Mouse (Mus musculus): ENCODE results near the gene Pik3cb. TPM values are rescaled to one million over a fixed set of nuclear protein-coding genes. Genes with fewer than 3 reads are reported as not detected.

The Pik3cb gene
- polyA plus RNA-seq (2015; fragmentation: Nextera tagmentation; extraction: Ambion mirVana) = 1.7 and 1.8 TPM in 2 replicates

DNA sequence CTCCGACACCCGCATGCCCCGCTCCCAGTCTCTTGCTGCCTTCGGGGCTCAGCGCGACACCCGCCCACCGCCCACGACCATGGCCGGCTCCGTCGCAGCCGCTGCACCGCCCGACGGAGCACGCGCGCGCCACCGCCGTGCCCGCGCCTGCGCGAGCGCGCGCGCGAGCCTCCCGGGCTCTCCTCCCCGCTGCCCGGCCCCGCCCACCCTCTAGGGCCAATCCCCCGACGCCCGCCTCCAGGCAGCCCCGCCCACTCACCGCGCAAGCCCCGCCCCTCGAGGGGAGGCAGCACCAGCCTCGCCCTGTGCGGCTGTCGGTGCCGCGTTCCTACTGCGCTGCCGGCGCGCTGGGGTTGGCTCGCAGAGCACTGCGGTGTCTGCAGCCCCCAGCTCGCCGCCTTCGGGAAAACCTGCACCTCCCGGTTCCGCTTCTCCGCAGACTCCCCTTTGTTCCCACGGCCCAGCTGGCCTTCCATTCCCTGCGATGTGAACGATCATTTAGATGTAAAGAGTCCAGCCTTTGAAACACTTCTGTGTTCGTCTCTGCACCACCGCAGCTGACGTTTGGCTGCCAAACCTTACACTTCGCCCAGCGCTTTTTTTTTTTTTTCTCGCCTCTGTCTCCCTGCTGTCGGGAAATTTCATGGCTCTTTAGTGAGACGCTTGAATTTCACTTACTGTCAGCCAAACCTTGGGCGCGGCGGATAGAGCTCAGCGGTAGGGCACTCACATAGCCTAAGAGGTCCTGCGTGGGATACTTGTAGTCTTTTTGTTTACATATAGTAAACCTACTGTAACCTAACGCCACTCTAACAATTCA, at the start of gene Pik3cb:
Pik3cb (minus strand) TSS at position 559 of the 820 bp plus-strand sequence.
- peak within 1 kb of the TSS; percentile 87 for H3K4me3 ChIP-seq (ENCODE audit: low read depth, low read length)
- no peaks in the 10 kb centered on the region for H3K27me3 ChIP-seq (ENCODE audit: control insufficient read depth, insufficient read depth, low read depth, low read length)
- no peaks in the 10 kb centered on the region for H3K9me3 ChIP-seq (replicated peaks; ENCODE audit: control insufficient read depth, low read length)
- peak within 1 kb of the TSS; percentile 89 for H3K9ac ChIP-seq (ENCODE audit: low read depth, low read length)
- peaks cover 34% of the 10 kb centered on the region for H3K4me1 ChIP-seq (ENCODE audit: control insufficient read depth, low read depth, low read length)
- no peaks in the 10 kb centered on the region for H3K36me3 ChIP-seq (ENCODE audit: control insufficient read depth, insufficient read depth)
- under 1% methylated on average over 51 of the region's 77 CpGs for WGBS (ENCODE audit: insufficient replicate concordance)
- ATAC-seq (ENCODE audit: low read depth) = peak; percentile 92
- H3K4me2 ChIP-seq (ENCODE audit: low read depth, low read length) = peak within 1 kb of the TSS; percentile 97
- peak within 1 kb of the TSS; percentile 78 for H3K27ac ChIP-seq (ENCODE audit: low read length)

DNA sequence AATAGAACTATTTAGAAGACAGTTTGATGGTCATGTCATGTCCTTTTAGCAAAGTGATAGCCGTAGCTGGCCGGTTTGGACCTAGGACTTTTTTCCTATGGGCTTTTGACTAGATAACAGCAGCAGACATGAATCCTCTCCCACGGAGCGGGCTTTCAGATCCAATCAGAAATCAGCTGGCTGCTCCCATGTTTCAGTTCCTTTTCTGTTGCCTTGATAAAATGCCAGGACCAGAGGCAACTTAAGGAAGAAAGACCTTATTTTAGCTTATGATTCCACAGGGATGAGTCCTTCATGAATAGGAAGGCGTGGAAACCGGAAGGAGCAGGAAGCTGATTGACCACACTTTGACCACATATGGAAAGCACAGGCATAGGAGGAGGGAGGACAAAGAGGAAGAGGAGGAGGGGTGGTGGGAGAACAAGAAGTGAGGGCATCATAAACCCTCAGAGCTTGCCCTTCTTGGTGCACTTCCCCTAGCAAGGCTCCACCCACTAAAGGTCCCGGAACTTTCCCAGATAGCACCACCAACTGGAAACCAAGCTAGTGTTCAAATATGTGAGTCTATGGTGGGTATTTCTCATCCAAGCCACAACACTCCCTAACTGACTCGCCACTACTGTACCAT, 42.7 kb upstream of the Pik3cb start:
- no peaks in the 10 kb centered on the region for H3K9me3 ChIP-seq (replicated peaks; ENCODE audit: control insufficient read depth, low read length)
- H3K36me3 ChIP-seq (ENCODE audit: control insufficient read depth, insufficient read depth) = no peaks in the 10 kb centered on the region
- H3K9ac ChIP-seq (ENCODE audit: low read depth, low read length) = no peak overlapping the region; the same call in 1 of the 2 replicates
- H3K4me2 ChIP-seq (ENCODE audit: low read depth, low read length) = peak overlapping the region; percentile 34
- peaks cover 6% of the 10 kb centered on the region; the same call in 1 of the 2 replicates for H3K4me1 ChIP-seq (ENCODE audit: control insufficient read depth, low read depth, low read length)
- no peaks in the 10 kb centered on the region for H3K27me3 ChIP-seq (ENCODE audit: control insufficient read depth, insufficient read depth, low read depth, low read length)
- H3K27ac ChIP-seq (ENCODE audit: low read length) = peak overlapping the region; percentile 9; the same call in 1 of the 2 replicates
- H3K4me3 ChIP-seq (ENCODE audit: low read depth, low read length) = no peak overlapping the region
- 20% methylated on average over 8 of the region's 8 CpGs for WGBS (ENCODE audit: insufficient replicate concordance)
- ATAC-seq (ENCODE audit: low read depth) = peak; percentile 48

DNA sequence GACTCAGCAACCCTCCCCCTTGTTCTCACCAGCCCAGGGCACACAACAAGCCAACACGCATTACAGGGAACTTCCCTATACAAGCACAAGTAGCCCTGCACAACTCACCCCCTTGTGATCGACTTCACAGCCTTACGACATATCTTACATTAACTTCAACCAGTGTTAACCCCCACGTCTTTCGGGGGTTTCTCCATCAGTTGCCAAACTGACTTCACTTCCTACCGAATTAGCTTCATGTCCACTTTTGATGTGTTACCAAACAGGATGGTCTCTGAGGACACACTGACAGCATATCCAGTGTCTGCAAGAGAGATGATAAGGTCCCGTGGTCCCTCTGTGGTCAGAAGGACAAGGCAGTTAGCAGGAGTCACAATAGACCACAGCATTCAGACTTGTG, 41.7 kb upstream of the Pik3cb start:
- Histone ChIP-seq H3K9me3 (replicated peaks; ENCODE audit: control insufficient read depth, low read length) (no peaks in the 10 kb centered on the region), H3K4me3 (ENCODE audit: low read depth, low read length) (no peak overlapping the region), H3K27me3 (ENCODE audit: control insufficient read depth, insufficient read depth, low read depth, low read length) (no peaks in the 10 kb centered on the region), H3K4me2 (ENCODE audit: low read depth, low read length) (no peak overlapping the region), H3K4me1 (ENCODE audit: control insufficient read depth, low read depth, low read length) (peaks cover 6% of the 10 kb centered on the region; the same call in 1 of the 2 replicates), H3K27ac (ENCODE audit: low read length) (peak overlapping the region; percentile 38; the same call in 1 of the 2 replicates), H3K36me3 (ENCODE audit: control insufficient read depth, insufficient read depth) (no peaks in the 10 kb centered on the region), H3K9ac (ENCODE audit: low read depth, low read length) (no peak overlapping the region)
- WGBS (ENCODE audit: insufficient replicate concordance) = 23% methylated on average over 7 of the region's 7 CpGs
- peak; percentile 68 for ATAC-seq (ENCODE audit: low read depth)

DNA sequence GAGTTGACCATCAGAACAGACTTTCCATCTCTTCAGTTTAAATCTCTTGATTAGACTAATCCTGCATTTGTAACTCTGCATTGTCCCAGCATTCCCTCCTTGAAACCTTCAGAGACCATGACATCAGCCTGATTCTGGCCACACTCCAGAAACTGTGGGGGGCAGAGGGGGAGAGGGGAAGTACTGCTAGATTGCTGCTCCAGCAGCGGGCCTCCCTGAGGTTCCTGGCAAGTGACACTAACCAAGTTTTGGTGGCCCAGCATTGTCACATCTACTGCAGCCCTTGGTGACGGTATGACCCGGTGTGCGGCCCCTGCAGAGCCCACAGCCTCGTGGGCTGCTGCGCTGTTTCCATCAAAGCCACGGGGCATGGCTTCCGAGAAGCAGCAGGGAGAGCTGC, 39.9 kb upstream of the Pik3cb start:
- Histone ChIP-seq H3K4me3 (ENCODE audit: low read depth, low read length) (no peak overlapping the region), H3K27me3 (ENCODE audit: control insufficient read depth, insufficient read depth, low read depth, low read length) (no peaks in the 10 kb centered on the region), H3K4me2 (ENCODE audit: low read depth, low read length) (no peak overlapping the region), H3K9me3 (replicated peaks; ENCODE audit: control insufficient read depth, low read length) (no peaks in the 10 kb centered on the region), H3K4me1 (ENCODE audit: control insufficient read depth, low read depth, low read length) (peaks cover 6% of the 10 kb centered on the region; the same call in 1 of the 2 replicates), H3K36me3 (ENCODE audit: control insufficient read depth, insufficient read depth) (no peaks in the 10 kb centered on the region), H3K27ac (ENCODE audit: low read length) (no peak overlapping the region), H3K9ac (ENCODE audit: low read depth, low read length) (no peak overlapping the region)
- ATAC-seq (ENCODE audit: low read depth) = no peak
- WGBS (ENCODE audit: insufficient replicate concordance) = 38% methylated on average over 8 of the region's 8 CpGs

DNA sequence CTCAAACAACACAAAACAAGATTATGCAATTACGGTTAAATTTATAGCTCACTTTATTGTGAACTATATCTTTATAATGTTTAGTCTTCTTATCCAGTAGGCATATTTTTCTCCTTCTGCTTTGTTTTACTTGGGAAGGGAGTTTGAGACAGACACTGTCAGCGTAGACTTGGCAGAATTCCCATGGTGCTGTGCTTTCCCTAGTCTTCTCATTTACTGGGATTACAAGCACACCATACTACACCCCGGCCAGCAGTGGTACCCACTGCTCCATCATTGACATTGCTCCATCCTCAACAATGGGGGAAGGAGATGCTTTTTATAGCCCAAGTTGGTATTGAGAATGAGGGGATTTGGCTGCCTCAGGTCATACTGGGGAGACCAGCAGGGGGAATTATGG, 38.3 kb upstream of the Pik3cb start:
- no peaks in the 10 kb centered on the region for H3K36me3 ChIP-seq (ENCODE audit: control insufficient read depth, insufficient read depth)
- no peak overlapping the region for H3K27ac ChIP-seq (ENCODE audit: low read length)
- H3K9me3 ChIP-seq (replicated peaks; ENCODE audit: control insufficient read depth, low read length) = no peaks in the 10 kb centered on the region
- H3K27me3 ChIP-seq (ENCODE audit: control insufficient read depth, insufficient read depth, low read depth, low read length) = no peaks in the 10 kb centered on the region
- H3K4me2 ChIP-seq (ENCODE audit: low read depth, low read length) = no peak overlapping the region
- no peak overlapping the region for H3K9ac ChIP-seq (ENCODE audit: low read depth, low read length)
- no peak overlapping the region for H3K4me3 ChIP-seq (ENCODE audit: low read depth, low read length)
- H3K4me1 ChIP-seq (ENCODE audit: control insufficient read depth, low read depth, low read length) = peaks cover 6% of the 10 kb centered on the region; the same call in 1 of the 2 replicates
- ATAC-seq (ENCODE audit: low read depth) = no peak
- 73% methylated on average over 3 of the region's 3 CpGs for WGBS (ENCODE audit: insufficient replicate concordance)

DNA sequence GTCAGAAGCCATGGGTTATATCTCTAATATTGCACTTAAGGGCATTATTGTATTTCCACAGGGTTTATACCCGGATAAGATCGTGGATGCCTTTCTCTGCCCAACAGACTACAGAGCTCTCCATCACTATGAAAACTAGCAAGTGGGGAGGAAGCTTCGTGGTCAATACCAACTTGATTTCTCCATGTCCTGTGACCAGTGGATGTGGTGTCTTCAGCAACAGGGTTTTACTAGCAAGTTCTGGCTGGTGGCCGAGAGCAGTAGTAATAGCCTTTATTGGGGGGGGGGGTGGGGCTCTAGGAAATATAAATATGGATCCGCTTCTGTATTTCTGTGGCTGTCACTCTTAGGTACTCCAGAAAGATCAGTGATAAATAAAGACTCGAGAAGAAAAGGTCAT, 35.4 kb upstream of the Pik3cb start:
- no peaks in the 10 kb centered on the region; the same call in 1 of the 2 replicates for H3K4me1 ChIP-seq (ENCODE audit: control insufficient read depth, low read depth, low read length)
- H3K27ac ChIP-seq (ENCODE audit: low read length) = no peak overlapping the region
- H3K9me3 ChIP-seq (replicated peaks; ENCODE audit: control insufficient read depth, low read length) = no peaks in the 10 kb centered on the region
- H3K27me3 ChIP-seq (ENCODE audit: control insufficient read depth, insufficient read depth, low read depth, low read length) = no peaks in the 10 kb centered on the region
- no peak overlapping the region for H3K4me2 ChIP-seq (ENCODE audit: low read depth, low read length)
- no peak for ATAC-seq (ENCODE audit: low read depth)
- no peak overlapping the region for H3K4me3 ChIP-seq (ENCODE audit: low read depth, low read length)
- H3K9ac ChIP-seq (ENCODE audit: low read depth, low read length) = no peak overlapping the region
- 48% methylated on average over 6 of the region's 6 CpGs for WGBS (ENCODE audit: insufficient replicate concordance)
- no peaks in the 10 kb centered on the region for H3K36me3 ChIP-seq (ENCODE audit: control insufficient read depth, insufficient read depth)

DNA sequence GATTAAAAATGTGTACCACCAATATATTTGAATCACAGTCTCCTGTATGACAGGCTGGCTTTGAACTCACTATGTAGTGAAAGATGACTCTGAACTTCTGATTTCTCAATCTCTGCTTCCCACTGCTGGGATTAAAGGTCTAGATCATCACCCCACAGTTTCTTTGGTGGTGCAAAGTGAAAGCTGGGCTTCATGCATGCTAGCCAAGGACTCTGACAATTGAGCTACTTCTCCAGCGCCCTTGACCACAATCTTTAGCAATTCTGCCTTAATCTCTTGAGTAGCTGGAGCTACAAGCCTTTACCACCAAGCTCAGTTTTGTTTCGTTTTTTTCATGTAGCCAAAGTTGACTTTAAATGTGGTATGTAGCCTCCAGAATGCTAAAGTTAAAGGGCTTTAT, 32.4 kb upstream of the Pik3cb start:
- Histone ChIP-seq H3K27ac (ENCODE audit: low read length) (no peak overlapping the region), H3K4me3 (ENCODE audit: low read depth, low read length) (no peak overlapping the region), H3K4me2 (ENCODE audit: low read depth, low read length) (no peak overlapping the region), H3K4me1 (ENCODE audit: control insufficient read depth, low read depth, low read length) (no peaks in the 10 kb centered on the region), H3K36me3 (ENCODE audit: control insufficient read depth, insufficient read depth) (no peaks in the 10 kb centered on the region), H3K9ac (ENCODE audit: low read depth, low read length) (no peak overlapping the region), H3K9me3 (replicated peaks; ENCODE audit: control insufficient read depth, low read length) (no peaks in the 10 kb centered on the region), H3K27me3 (ENCODE audit: control insufficient read depth, insufficient read depth, low read depth, low read length) (no peaks in the 10 kb centered on the region)
- no peak for ATAC-seq (ENCODE audit: low read depth)
- 40% methylated on average over 2 of the region's 2 CpGs for WGBS (ENCODE audit: insufficient replicate concordance)

DNA sequence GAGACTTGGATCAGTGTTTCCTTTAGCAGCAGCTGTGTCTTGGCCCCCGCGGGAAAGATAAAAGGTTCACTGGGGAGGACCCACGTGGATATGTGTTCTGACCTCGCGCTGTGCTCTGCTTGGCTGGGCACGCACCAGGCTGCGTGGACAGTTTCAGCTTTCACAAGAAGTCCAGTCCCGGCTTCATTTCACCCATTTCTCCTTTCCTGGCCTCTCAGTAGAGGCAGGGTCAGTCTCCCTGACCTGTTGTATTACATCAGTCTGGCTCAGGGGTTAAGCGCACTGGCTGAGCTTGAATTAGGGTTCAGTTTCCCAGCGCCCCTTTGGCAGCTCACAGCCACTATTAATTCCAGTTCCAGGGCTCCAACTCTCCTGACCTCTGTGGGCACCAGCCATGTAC, 30.8 kb upstream of the Pik3cb start:
- no peak for ATAC-seq (ENCODE audit: low read depth)
- 64% methylated on average over 10 of the region's 10 CpGs for WGBS (ENCODE audit: insufficient replicate concordance)
- H3K27me3 ChIP-seq (ENCODE audit: control insufficient read depth, insufficient read depth, low read depth, low read length) = no peaks in the 10 kb centered on the region
- H3K36me3 ChIP-seq (ENCODE audit: control insufficient read depth, insufficient read depth) = no peaks in the 10 kb centered on the region
- H3K4me2 ChIP-seq (ENCODE audit: low read depth, low read length) = no peak overlapping the region
- H3K9me3 ChIP-seq (replicated peaks; ENCODE audit: control insufficient read depth, low read length) = no peaks in the 10 kb centered on the region
- no peaks in the 10 kb centered on the region for H3K4me1 ChIP-seq (ENCODE audit: control insufficient read depth, low read depth, low read length)
- H3K4me3 ChIP-seq (ENCODE audit: low read depth, low read length) = no peak overlapping the region
- no peak overlapping the region for H3K27ac ChIP-seq (ENCODE audit: low read length)
- H3K9ac ChIP-seq (ENCODE audit: low read depth, low read length) = no peak overlapping the region

DNA sequence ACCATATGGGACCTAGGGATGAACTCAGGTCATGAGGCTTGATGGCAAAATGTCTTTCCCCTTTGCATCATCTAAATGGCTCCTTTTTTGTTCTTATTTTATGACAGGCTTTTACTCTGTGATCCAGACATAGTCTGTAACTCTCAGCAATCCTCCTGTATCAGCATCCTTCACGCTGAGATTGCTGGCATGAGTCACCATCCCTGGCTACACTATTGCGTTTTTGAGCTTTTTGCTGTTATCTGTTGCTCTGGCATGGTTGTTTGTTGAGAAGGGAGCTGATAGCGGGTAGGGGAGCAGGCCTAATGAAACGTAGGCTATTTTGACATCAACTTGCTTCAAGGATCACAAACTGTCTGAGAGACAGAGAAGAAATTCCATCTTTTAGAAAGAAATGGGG, 28.6 kb upstream of the Pik3cb start:
- H3K4me3 ChIP-seq (ENCODE audit: low read depth, low read length) = no peak overlapping the region

More for the DNA sequence above, 28.6 kb upstream of the Pik3cb start:
- H3K4me1 ChIP-seq (ENCODE audit: control insufficient read depth, low read depth, low read length) = peaks cover 3% of the 10 kb centered on the region; the same call in 1 of the 2 replicates
- no peak overlapping the region for H3K4me2 ChIP-seq (ENCODE audit: low read depth, low read length)
- 16% methylated on average over 4 of the region's 4 CpGs for WGBS (ENCODE audit: insufficient replicate concordance)
- H3K9me3 ChIP-seq (replicated peaks; ENCODE audit: control insufficient read depth, low read length) = no peaks in the 10 kb centered on the region
- H3K27me3 ChIP-seq (ENCODE audit: control insufficient read depth, insufficient read depth, low read depth, low read length) = no peaks in the 10 kb centered on the region; the same call in 1 of the 2 replicates
- ATAC-seq (ENCODE audit: low read depth) = no peak
- H3K36me3 ChIP-seq (ENCODE audit: control insufficient read depth, insufficient read depth) = no peaks in the 10 kb centered on the region
- no peak overlapping the region for H3K9ac ChIP-seq (ENCODE audit: low read depth, low read length)
- H3K27ac ChIP-seq (ENCODE audit: low read length) = no peak overlapping the region

Data from liver, embryonic 16.5 days (tissue).